Mouse (Mus musculus) layer of hippocampus, adult 9-11 months (tissue): ENCODE measurements around the gene St3gal6.
A peak's percentile ranks its signal among the peaks of the same experiment; 100 is the strongest.
"Not testable (repeated sequence)": the region's sequence is repeated elsewhere in the genome, so short reads cannot be mapped to it uniquely, and the experiment has no call there.

Experiments used
- DNase-seq: peaks from one replicate; pipeline ENCODE4 v3.0.0; 2022

St3gal6 gene

GRCm38 (mm10) chr16:58474875-58475274 lies 49.2 kb downstream of the St3gal6 start:
- peak; percentile 42 for DNase-seq

- no peak for DNase-seq
Observed at GRCm38 (mm10) chr16:58470841-58471240, 53.2 kb downstream of the St3gal6 start.

DNA sequence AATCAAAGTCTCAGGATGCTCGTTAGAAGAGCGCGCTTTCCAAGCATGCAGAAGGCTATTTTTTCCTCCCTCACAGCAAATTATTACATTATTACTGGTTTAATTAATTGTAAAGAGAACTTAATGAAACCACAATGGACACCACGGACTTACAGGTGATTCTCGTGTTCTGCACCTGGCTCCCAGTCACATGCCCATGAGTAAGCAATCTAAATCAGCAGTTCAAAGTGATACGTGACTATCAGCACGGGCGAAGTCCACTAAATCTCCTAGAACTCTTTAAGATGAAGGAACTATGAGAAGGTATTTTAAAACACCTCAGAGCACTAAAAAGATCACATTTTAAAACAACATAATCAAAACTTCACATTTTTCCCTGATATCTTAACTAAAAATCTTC lies 54.0 kb downstream of the St3gal6 start:
- no peak for DNase-seq

DNA sequence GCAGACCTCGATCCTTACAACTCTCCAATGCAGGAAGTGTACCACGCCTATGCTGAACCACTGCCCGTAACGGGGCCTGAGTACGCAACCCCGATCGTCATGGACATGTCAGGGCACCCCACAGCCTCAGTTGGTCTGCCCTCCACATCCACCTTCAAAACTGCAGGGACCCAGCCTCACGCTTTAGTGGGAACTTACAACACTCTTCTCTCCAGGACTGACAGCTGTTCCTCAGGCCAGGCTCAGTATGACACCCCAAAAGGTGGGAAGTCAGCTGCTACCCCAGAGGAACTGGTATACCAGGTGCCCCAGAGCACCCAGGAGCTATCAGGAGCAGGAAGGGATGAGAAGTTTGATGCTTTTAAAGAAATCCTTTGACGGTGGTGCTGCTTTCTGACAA lies 58.6 kb downstream of the St3gal6 start:
- DNase-seq = no peak

DNA sequence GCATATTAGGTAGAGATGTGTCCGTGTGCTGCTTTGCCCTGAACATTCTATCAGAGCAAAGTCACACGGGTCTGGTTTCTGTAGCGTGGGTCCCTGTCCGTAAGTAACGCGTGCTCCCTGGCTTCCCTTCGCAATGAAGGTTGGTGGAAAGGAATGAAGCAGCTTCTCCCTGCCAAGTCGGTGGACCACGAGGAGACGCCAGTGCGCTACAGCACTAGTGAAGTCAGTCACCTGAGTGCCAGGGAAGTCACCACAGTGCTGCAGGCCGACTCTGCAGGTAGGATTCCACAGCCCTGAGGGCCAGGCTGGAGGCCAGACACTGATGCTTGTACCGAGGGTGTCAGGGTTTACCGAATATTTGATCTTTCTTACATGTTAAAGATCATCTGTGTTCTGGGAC lies 60.0 kb downstream of the St3gal6 start:
- no peak for DNase-seq

GRCm38 (mm10) chr16:58462519-58462918 lies 61.5 kb downstream of the St3gal6 start:
- no peak for DNase-seq

GRCm38 (mm10) chr16:58461856-58462518 lies 62.1 kb downstream of the St3gal6 start:
- no peak for DNase-seq

DNA sequence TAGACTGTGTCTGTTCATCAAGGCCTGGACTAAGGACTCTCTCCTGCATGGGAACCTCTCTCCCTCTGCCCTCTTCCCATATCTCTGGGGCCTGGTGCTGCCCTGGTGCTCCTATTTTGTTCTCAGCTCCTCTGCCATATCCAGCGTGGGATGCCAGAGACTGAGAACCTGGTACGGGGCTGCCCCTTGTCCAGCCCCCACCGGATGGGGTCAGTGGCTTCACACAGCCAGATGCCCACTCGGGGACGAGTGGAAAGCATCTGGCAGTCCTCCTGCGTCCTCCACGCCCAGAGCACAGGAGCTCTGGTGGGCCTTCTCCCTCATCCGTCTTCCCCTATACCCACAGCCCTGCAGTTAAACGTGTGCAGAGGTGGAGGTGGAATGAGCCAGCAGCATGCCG lies 63.7 kb downstream of the St3gal6 start:
- DNase-seq = no peak

- not testable (repeated sequence) for DNase-seq
Observed at GRCm38 (mm10) chr16:58459966-58460365, 64.1 kb downstream of the St3gal6 start.

DNA sequence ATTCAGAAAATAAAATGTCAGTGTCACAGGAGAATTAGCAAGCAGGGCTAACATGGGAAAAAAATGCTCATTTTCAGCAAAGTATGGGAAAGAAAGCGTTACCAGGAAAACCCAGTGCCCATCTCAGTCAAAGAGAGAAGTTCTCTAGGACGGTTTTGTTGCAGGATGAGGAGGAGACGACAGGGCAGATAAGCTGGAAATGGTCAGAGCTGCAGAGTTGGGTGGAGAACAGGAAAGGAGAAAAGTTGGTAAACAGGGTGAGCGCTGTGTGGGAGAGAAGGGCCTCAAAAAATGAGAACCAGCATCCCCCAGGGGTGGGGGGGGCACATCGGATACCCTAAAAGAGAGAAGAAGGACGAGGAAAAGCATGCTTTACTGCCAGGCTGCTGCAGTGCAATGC lies 67.1 kb downstream of the St3gal6 start:
- DNase-seq = no peak

GRCm38 (mm10) chr16:58456445-58456844 lies 67.6 kb downstream of the St3gal6 start:
- DNase-seq = no peak

- no peak for DNase-seq
Observed at GRCm38 (mm10) chr16:58455118-58455517, 68.9 kb downstream of the St3gal6 start.

- DNase-seq = no peak
Observed at GRCm38 (mm10) chr16:58454617-58455016, 69.4 kb downstream of the St3gal6 start.

GRCm38 (mm10) chr16:58453820-58454219 lies 70.2 kb downstream of the St3gal6 start:
- no peak for DNase-seq

- no peak for DNase-seq
Observed at GRCm38 (mm10) chr16:58453138-58453537, 70.9 kb downstream of the St3gal6 start.

DNA sequence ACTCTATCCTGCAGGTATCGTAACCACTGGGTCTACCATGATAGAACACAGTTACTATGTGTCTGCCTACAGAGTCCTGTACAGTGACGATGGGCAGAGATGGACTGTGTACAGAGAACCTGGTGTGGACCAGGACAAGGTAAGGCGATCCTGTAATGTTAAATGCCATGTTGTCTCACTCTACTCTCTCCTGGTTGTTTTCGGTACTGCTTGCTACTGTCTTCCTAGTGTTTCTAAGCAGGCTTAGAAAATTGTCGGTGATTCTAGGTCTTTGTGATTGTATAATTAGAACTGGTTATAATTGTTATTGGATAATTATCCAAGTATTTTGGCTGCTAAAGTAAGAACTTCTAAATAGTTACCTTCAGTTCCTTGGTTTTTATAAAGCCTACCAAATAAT lies 72.4 kb downstream of the St3gal6 start:
- no peak for DNase-seq

- DNase-seq = no peak
Observed at GRCm38 (mm10) chr16:58450648-58451047, 73.4 kb downstream of the St3gal6 start.

DNA sequence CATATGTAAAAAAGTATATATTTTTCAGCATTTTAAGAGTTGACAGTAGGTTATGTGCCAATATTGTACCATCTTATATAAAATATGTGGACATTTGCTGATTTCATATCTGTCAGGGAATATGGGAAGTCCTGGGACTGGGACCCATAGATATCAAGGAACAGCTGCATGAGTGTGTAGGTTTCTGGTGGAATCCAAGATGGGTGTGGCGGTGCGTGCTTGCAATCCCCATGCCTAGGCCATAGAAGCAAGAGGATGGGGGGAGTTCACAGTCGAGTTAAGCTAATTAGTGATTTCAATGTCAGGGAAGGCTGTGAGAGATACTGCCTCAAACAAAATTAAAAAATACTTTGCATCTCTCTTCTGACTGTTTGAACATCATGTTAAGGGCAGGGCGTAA lies 75.0 kb downstream of the St3gal6 start:
- DNase-seq = no peak

DNA sequence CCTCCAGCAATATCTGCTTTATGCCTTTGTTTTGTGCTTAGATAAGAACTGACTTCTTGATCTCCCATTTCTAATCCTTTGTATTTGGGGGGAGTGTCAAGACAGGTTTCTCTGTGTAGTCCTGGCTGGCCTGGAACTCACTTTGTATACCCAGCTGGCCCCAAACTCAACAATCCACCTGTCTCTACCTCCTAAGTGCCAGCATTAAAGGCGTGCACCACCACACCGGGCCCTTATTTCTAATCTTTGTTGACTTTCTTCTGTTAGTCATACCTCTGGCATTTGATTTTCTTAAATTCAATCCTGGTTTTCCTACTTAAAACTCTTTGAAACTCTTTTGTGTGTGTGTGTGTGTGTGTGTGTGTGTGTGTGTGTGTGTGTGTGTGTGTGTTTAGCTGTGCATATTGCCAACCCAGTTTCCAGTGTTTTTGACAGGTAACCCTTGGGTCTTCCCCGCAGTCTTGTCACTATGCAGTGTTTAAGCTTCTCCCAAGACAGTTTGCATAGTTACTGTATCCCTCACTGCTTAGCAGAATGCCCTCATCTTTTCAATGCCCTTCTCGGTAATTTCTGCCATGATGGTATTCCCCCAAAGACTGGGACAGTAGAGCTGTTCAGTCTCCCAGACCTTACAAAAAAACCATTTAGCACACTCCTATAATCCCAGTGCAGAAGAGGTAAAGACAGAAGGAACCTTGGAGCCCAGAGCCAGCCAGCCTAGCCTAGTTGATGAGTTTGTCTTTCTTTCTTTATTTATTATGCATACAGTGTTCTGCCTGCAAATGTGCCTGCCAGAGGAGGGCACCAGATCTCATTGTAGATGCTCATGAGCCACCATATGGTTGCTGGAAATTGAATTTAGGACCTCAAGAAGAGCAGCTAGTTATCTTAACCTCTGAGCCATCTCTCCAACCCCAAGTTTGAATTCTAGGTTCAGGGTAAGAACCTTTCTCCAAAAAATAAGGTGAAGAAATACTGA lies 77.5 kb downstream of the St3gal6 start:
- DNase-seq = no peak

GRCm38 (mm10) chr16:58444735-58445134 lies 79.3 kb downstream of the St3gal6 start:
- no peak for DNase-seq

GRCm38 (mm10) chr16:58432384-58432783 lies 91.7 kb downstream of the St3gal6 start:
- DNase-seq = no peak

DNA sequence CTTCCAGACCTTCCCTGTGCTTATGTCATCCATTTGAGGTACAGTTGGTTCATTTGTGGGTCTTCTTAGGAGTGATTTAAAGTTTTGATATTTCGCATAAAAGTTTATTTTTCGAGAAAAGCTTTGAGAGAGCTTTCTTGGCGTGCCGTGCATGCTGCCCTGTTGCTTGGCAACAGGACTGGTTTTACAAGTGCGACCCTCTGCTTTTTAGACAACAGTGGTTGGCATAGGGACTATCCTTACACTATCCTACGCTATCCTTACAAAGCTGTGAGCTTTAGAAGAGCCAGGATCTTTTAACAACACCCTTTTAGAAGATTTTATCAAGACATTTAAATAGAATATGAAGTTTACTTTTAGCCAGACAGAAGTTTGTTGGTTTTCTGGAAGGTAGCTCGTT lies 93.8 kb downstream of the St3gal6 start:
- no peak for DNase-seq

DNA sequence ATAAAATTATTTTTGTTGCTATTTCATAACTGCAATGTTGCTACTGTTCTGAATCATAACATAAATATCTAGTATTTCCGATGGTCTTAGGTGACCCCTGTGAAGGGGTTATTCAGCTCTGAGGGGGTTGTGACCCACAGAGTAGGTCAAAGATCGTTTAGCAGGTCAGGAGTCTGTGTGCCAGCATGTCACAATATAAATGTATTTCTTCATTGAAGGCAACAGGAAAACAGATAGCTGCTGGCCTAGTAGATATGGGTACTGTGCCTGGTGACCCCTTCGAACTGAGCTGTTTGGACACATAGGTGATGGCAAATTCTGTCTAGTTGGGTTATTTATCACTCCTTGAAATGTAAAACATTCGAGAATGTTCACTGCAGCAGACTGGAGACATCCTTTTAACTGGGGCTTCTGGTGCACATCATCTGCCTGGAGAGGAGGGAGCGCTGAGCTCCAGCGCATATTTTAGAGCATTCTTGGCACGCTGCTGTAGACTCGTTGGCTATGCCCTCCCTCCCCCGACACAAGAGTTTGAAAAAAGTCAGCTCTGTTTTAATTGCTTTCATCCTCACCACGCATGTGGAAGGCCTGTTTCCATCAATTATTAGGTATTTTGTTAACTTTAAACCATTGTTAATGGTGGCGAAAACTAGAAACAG lies 102.2 kb downstream of the St3gal6 start:
- peak; percentile 58 for DNase-seq
